Mouse (Mus musculus): ENCODE data around the gene Cfb.
"Not testable (repeated sequence)": the region's sequence is repeated elsewhere in the genome, so short reads cannot be mapped to it uniquely, and the experiment has no call there.

Cfb gene

GRCm38 (mm10) chr17:34837464-34838324 lies 24.6 kb downstream of the Cfb start:
- no peak for DNase-seq (ENCODE audit: low read depth, low spot score)

GRCm38 (mm10) chr17:34836856-34837221 lies 25.5 kb downstream of the Cfb start, which contains the start of the genes Stk19 and Dxo:
TSS of gene Stk19 (minus strand) at chr17:34836945.
TSS of gene Dxo (plus strand) at chr17:34837019.
- peak; percentile 97 for DNase-seq (ENCODE audit: low read depth, low spot score)

GRCm38 (mm10) chr17:34836155-34836855 lies 26.0 kb downstream of the Cfb start:
- DNase-seq (ENCODE audit: low read depth, low spot score), result no peak

GRCm38 (mm10) chr17:34830776-34831175 lies 31.5 kb downstream of the Cfb start:
- DNase-seq (ENCODE audit: low read depth, low spot score), result not testable (repeated sequence)

- no peak for DNase-seq (ENCODE audit: low read depth, low spot score)
These were observed 47.4 kb downstream of the Cfb start for GRCm38 (mm10) chr17:34814818-34815370.

- peak; percentile 55 for DNase-seq (ENCODE audit: low read depth, low spot score)
These were observed 48.6 kb downstream of the Cfb start for GRCm38 (mm10) chr17:34813747-34814146.

GRCm38 (mm10) chr17:34811275-34811674 lies 51.0 kb downstream of the Cfb start:
- DNase-seq (ENCODE audit: low read depth, low spot score), result no peak

- not testable (repeated sequence) for DNase-seq (ENCODE audit: low read depth, low spot score)
These were observed 51.5 kb downstream of the Cfb start for GRCm38 (mm10) chr17:34810811-34811210.

GRCm38 (mm10) chr17:34810411-34810810 lies 51.9 kb downstream of the Cfb start:
- DNase-seq (ENCODE audit: low read depth, low spot score), result not testable (repeated sequence)

GRCm38 (mm10) chr17:34808599-34809205 lies 53.6 kb downstream of the Cfb start:
- DNase-seq (ENCODE audit: low read depth, low spot score), result no peak

GRCm38 (mm10) chr17:34807176-34807575 lies 55.1 kb downstream of the Cfb start:
- DNase-seq (ENCODE audit: low read depth, low spot score), result no peak

All from A20 (cell line).